Mouse (Mus musculus) frontal cortex, postnatal 25 days (tissue): ENCODE measurements at regions not wholly inside any gene's neighbourhood (a gene's known extent, or its start where the extent isn't known, plus 50 kb on each side); places are given as distances from the start of the nearest gene placed in this dataset.

Experiments used
- DNase-seq, 2 experiments: peaks; one replicate each; pipeline ENCODE4 v3.0.0; 2022; ENCODE audit warnings: low spot score in 2 of 2

DNA sequence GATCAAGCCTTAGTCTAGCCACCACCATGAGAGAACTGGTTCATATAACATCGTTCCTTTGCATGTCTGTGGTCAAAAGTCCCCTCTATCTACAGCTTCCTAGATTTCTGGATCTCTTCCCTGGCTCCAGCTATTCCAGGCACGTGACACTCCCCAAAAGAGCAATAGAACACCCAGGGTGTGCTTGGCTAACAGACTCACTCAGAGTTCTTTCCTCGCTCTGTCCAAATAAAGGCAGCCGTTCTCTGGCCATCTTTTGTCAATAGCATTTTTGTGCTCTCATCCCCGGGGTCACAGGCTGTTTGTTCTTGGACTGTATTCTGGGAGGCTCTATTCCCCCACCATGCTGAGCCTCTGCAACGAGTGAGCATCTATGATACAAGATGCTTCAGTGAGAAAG lies 87.3 kb upstream of the Nckap5 start:
- no peak for DNase-seq

DNA sequence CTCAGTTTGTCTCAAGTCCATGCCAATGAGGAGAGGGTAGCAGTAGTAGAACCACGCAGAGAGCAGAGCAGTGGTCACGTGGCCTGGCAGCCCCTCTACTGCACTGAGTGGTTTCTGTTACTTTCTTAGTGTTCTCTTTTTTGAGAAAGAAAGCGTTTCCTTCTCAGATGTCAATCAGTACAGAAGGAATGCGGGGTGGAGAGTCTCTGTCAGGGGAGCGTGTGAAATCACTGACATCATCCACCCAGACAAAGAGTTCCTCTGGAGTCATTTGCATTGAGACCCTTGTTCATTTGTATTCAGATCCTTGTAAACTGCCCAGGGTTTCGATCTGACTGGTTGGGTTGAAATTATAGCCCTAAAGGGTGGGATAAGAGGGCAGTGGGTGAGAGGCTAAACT lies 85.8 kb upstream of the Nckap5 start:
- no peak for DNase-seq

DNA sequence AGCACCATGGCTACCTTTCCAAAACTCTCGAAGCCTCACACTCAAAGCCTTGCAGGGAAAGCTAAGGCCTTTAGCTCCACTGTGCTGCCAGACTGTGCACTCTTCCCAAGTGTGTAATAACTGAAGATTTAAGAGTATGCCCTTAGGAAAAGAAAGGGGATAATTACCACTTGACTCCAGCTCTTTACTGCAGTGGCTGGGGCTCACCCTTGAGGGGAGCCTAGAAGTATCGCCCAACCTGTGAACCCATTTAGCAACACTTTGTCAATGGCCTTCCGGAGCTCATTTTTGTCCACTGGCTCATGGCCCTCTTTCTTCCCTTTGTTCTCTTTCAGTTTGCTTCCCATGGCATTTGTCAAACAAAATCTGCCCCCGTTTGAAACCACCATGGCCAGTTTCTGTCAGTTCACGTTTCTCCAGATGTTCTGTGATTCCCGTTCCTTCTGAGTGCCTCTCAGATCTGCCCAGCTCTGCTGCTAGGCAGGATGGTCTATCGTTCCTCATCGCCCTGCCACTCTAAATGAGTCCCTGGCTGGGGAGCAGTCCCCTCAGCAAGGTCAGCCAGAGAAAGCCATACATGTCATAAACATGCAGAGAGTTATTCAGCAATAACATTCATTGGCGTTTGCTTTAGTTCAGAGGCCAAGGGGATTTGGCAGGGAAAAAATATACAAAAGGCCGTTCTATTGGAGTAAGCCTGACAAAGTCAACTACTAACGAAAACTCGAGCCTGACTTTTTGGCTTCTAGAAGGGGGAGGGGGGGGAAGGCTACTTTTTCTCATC lies 80.9 kb upstream of the Nckap5 start:
- DNase-seq = no peak

DNA sequence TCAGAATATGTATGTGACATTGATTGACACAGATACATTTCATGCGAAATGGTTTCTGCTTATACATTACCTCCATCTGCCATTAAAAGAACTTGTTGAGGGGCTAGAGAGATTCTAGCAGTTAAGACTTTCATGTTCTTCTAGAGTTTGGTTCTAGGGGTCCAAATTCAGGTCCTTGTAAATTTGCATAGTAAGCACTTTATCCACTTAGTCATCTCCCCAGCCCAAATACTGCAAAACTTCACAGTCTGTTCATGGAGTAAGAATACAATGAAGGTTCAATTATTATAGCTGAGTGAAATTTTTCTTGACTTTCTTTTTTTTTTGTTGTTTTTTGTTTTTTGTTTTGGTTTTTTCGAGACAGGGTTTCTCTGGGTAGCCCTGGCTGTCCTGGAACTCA lies 76.8 kb upstream of the Nckap5 start:
- no peak for DNase-seq

DNA sequence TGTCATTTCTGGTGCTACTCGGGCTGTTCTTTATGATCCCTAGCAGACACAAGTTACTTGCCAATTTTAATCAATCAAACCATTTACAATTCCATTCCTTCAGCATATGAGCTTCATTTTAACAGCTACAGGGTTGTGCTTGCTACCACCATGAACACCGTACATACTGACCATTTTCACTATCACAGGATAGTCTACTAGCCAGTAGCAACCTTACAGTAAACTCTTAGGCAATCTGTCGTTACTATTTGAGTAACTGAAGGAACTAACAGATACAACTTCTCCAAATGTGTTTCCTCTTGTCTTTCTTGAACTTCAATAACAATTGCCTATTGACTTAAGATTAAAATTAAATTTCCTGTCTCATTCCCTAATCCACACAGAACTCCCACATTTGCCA lies 67.9 kb upstream of the Nckap5 start:
- no peak for DNase-seq

DNA sequence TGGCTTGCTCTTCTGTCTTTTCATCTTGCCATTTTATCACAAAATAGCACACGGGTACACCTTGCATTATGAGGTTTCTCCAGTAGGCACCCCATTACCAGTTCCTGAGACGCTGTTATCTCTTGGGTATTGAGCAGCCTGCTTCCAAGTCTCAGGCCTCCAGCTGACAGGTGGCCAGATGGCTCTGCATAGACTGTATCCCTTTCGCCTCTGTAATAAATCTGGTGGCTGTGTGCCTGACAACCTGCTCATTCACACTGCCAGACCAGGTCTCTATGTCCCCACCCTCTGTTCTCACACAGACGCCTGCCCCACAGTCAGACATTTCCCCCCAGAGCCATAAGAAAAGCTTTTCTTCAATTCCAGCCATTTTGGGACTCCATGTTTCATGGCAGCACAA lies 66.3 kb upstream of the Nckap5 start:
- no peak for DNase-seq

DNA sequence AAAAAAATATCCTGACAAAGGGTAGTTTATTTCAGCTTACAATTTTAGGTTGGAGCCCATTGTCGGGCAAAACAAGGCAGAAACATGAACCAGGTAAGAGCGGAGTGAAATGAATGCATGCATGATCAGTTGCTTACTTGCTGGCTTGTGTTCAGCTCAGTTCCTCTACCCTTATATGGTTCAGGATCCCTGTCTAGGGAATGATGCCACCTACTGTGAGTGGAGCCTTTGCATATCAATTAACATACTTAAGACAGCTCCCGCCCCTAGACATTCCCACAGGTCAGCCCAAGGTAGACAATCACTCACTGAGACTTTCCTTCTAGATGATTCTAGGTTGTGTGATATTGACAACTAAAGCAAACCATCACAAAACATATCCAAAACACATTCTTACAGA lies 50.2 kb upstream of the Nckap5 start:
- DNase-seq = no peak
